Mouse (Mus musculus) spleen, postnatal 0 days (tissue): Measurements from ENCODE around the gene Arhgap8. TPM values are rescaled to one million over a fixed set of nuclear protein-coding genes. Genes with fewer than 3 reads are reported as not detected.

ENCODE experiments used
- polyA plus RNA-seq: library from polyadenylated mRNA; unstranded; fragments of >200 nt; fragmentation: Nextera tagmentation; extraction: Ambion mirVana; gene quantifications from 2 replicates; pipeline ENCODE4 v1.2.1, GENCODE M21; 2015

Arhgap8 gene
- 0.93 and 1.1 TPM in 2 replicates for polyA plus RNA-seq

DNA sequence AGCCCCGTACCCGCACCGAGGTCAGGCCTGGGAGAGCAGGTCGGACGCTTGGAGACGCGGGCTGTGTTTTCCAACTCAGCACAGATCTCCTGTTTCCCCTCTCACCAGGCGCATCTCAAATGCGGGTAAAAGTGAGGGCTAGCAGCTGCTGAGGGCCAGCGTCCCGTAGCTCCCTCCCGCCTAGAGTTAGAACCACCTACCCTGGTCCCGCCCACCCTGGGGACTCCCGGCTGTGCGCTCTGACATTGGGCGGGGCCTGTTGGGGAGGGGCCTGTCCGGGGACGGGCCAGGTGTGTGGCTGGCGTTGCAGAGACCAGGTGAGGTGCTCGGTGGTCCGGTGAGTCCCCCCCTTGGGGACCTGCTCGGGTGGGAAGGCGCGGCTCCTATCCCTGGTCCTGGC lies at the start of gene Arhgap8:
Gene Arhgap8, plus strand, starts transcription at position 262 of the 400 bp plus-strand sequence.

Other genes with a start within 250 kb of the Arhgap8 start
- gene Rtl6, start 162.2 kb upstream of the Arhgap8 start, polyA plus RNA-seq, result 1.3 and 2.1 TPM in 2 replicates
- 8.9 and 11.1 TPM in 2 replicates for gene Prr5, start 50.4 kb upstream of the Arhgap8 start, polyA plus RNA-seq
- gene Phf21b, start 136.0 kb downstream of the Arhgap8 start, polyA plus RNA-seq, result 0.04 and 0.07 TPM in 2 replicates
- 0.56 and 0.57 TPM in 2 replicates for gene Gm29666, start 200.0 kb downstream of the Arhgap8 start, polyA plus RNA-seq
- gene Nup50, start 203.4 kb downstream of the Arhgap8 start, polyA plus RNA-seq, result 23.2 and 25.2 TPM in 2 replicates